Mouse (Mus musculus) lung, postnatal 0 days (tissue): ENCODE data around the gene Gm614.

Source experiments
- CTCF ChIP-seq: IDR thresholded peaks from 2 replicates; pipeline ENCODE4 v1.5.1; 2016; ENCODE audit warnings: antibody characterized with exemption, mild to moderate bottlenecking
- EP300 ChIP-seq: IDR thresholded peaks from 2 replicates; pipeline ENCODE4 v1.6.1; 2016; ENCODE audit warnings: antibody characterized with exemption, mild to moderate bottlenecking, control low read depth

DNA sequence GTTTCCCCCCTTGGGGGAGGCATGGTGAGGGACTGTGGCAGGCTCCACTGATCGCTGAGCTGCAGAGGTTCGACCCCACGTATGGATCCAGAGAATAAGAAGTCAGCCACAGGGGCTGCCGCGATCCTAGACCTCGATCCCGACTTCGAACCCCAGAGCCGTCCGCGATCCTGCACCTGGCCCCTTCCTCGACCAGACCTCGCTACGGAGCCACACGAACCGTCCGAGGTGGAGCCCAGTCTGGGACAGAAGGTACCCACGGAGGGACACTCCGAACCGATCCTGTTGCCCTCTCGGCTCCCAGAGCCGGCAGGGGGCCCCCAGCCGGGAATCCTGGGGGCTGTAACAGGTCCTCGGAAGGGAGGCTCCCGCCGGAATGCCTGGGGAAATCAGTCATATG lies 9.1 kb downstream of the Gm614 start:
- TF ChIP-seq CTCF (no peak), EP300 (no peak)
